Mouse (Mus musculus) lung, adult 18-20 months (tissue): Measurements from ENCODE around the gene Fam124a.
"Not testable (repeated sequence)": the region's sequence is repeated elsewhere in the genome, so short reads cannot be mapped to it uniquely, and the experiment has no call there.

Experiments used
- DNase-seq, 2 experiments: peaks; one replicate each; pipeline ENCODE4 v3.0.0; 2022; ENCODE audit warnings: mixed read lengths in 2 of 2

The Fam124a gene

DNA sequence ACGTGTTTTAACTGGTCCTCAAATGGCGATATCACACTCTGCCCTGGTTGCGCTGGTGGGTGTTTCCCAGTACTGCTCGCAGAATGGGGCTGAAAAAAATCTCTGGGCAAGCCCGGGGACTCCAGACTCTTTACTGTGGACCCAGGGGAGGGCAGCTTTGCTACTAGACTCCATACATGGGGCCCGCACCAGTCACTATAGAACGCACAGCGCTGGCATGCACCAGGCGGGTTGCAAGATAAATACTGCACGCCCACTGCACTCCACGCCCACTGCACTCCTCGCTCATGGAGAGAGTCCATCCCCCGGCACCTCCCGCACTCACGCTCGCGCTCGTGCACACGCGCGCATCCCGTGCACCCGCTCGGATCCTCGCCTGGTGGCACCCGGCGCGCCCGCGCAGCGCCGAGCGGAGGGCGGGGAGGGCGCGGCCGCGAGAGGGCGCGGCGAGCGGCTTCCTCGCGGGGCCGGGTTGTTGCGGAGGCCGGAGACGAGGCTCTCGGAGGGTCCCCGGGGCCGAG lies at the start of gene Fam124a:
Gene Fam124a (plus strand): TSS at position 429 of the 521 bp plus-strand sequence.
- peak; percentile 66 to 67 for DNase-seq

DNA sequence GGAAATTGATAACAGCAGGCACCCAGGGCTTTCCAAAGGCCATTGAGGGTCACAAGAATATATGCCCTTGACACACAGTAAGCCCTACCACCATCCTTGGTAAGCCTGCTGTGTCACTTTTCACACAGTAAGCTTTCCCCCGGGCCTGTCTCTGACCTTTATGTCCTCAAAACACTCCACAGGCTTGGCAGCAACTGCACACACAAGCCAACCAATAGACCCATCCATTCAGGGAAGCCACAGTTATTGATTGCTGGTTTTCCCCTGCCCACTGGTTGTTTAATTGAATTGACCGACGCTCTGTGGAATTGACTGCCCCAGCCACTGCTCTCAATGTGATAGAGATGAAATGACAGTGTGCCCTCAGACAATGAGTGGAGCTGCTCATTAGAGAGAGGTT lies 49.3 kb upstream of the Fam124a start:
- DNase-seq, result no peak

DNA sequence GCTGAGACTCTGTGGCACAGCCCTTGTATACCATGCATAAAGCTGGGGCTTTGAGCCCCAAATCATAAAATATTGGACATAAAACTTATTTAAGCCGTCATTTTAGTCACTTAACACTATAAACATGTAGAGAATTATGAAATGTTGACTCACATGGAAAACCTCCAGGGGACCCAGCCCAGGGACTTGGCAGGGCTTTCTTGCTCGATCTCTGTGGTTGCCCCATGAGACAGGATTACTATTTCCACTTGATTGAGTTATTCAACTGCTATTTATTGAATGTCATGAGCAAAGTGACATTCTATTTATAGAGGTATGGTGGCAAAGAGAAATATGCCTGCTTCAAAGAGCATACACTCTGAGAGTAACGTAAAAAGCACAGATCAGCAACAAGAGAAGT lies 46.2 kb upstream of the Fam124a start:
- DNase-seq, result peak; percentile 15 to 19

DNA sequence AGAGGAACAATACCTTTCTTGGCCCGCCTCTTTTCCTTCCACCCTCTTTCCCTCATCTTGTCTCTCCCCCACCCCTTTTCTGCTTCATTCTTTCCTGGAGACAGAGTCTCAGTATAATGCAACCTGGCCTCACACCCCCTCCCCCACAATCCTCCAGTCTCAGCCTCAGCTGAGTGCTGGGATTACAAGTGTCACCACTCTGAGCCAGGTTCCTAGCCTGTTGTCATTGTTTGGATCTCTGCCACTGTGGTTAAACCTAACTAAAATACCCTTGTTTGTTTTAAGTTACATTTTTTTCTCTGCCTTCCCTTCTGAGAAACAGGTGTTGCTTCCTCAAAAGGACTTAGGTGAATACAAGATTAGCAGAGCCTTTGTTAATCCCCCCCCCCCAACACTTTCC lies 42.7 kb upstream of the Fam124a start:
- DNase-seq, result no peak

DNA sequence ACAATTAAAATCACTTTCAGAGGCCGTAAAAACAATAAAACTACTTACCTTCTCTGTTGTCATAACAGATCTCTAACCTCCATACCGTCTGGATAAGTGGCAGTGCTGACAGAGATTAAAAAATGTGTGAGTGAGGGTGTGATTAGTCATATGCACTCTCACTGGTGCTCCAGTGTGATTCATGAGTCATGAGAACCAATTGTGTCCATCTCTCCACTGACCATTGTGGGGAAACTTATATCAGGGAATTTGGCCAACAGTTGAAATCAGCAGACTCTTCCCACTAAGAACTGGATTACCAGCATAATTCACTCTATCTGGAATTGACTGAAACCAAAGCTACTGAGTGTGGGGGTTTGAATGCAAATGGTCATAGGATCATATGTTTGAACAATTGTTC lies 24.6 kb upstream of the Fam124a start:
- DNase-seq, result no peak

DNA sequence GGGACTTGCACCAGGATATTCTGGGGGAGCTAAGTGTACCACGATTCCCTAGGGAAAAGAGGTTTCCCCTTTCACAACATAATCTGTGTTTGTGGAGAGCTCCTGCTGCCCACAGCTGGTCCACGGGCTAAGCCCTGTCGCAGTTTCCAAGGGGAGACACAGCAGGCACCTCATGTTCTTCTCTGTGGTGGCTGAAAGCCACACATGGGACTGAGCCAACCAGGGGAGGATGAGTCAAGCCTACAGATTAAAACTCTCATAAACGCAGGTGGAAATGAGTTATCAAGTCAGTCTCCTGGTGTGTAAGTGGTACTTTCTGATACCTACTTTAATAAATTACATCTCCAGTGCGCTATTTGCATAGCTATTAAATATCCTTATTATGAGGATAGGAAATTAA lies 19.4 kb upstream of the Fam124a start:
- no peak for DNase-seq

DNA sequence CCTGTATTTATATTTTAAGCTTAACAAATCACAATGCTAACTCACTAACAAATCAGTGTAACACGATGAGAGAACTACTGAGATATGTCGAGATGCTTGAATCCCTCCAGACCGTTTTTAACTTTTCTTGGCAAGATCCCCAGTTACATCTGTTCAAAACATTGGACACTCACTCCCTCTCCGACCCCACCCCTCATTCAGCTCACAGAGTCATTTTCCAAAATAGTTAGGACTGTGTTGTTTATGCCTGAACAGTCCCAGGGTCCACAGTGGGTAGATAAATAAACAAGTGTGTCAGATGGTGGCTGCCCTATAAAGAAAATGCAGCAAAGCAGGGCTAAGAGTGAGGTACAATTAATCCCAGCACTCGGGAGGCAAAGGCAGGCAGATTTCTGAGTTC lies 18.5 kb upstream of the Fam124a start:
- DNase-seq, result no peak

DNA sequence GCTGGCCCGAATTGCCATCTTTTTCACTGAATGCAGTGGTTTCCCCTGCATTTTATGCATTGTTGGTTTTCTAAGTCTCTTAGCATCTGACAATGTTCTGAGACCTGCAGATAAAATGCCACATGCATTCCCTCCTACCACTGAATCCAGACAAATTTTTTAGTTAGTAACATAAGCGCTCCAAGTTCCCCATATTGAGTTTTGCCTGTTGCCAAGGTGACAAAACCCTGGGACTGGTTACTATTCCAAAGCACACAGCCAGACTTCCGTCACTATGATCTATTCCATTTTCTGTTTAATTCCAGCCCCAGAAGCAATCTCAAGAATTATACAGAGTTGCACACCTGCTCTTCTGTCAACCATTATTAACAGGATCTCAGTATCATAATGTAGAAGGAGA lies 15.7 kb upstream of the Fam124a start:
- DNase-seq, result no peak

DNA sequence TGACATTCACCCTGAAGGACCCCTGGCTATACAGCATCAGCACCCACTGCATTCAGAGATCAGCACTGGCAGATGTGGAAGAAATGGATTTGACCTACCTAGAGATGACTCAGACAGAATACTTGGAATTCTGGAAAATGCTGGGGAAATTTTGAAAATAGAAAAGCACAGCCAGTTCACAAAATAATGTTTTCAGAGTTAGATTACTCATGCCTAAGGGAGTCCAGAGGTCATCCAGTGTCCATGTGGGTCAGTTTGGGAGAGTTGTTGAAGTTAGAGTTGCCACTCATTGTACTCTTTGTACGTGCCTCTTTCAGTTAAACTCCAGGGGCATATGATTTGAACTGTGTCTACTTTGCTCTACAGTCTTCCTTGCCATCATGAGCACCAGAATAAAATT lies 13.8 kb upstream of the Fam124a start:
- DNase-seq, result no peak

DNA sequence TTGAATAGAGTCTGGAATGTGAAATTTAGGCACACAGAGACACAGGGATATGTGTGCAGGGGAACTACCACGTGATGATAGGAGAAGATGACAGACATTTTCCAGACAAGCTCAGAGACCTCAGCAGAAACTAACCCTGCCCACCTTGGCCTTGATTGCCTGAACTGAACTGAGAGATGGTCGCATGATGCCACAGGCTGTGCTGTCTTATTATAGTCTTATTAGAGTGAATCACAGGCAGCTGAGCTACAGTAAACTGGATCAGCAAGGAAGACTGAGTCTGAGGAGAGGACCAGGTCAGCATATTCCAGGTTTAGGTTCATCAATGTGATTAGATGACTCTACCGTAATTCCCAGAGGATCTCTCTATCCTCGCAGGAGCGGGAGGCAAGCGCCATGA lies 9.2 kb upstream of the Fam124a start:
- DNase-seq, result no peak

DNA sequence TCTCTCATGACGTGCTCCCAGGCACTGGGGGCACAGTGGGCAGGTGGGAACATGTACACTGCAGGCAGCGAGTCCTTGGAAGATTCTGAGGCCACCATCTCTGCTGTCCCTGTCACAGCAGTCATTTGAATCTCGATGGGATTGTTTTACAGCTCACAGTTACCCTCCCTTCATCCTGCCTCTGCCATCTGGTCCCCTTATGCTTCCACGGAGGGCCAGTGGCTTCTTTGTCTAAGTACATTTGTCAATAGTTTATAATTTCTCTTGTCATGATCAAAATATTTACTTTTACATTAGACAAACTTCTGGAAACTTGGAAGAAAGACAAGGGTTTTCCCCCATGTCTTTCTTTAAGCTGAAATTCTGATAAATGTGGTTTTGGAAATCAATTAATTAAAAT lies 8.8 kb upstream of the Fam124a start:
- DNase-seq, result no peak

DNA sequence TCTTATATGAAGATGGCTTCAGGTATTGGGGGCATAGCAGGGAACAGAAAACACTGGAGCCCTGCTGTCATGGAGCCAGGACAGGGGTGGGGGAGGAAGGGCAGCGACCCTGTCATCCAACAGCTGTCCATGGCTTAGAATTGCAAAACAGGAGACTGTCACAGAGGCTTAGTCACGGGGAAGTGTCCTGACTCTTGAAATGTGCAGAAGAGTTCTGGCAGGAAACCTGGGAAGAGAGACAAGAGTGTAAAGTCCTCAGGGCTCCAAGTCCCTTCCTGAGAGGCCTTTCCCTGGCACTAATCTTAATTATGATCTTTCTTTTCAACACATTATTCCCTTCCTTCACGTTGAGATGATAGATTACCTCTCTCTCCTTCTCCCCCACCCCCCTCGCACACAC lies 5.4 kb upstream of the Fam124a start:
- DNase-seq, result no peak

DNA sequence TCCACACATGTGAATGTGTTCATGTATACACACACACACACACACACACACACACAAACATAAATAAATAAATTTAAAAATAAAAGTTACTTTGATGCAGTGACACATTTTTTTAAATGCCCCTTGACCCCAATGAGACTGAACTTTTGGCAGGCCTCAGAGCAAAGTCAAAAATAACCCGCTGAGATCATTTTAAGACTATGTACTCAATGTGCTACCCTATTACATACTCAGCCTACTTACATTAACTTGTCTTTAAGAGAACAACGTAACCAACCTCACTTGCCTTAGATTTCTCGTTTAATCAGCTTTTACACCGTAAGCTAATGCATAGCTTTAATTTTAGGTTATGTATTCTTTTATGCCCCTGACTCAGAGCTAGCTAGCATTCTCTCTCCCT lies 2.8 kb upstream of the Fam124a start:
- DNase-seq, result no peak

DNA sequence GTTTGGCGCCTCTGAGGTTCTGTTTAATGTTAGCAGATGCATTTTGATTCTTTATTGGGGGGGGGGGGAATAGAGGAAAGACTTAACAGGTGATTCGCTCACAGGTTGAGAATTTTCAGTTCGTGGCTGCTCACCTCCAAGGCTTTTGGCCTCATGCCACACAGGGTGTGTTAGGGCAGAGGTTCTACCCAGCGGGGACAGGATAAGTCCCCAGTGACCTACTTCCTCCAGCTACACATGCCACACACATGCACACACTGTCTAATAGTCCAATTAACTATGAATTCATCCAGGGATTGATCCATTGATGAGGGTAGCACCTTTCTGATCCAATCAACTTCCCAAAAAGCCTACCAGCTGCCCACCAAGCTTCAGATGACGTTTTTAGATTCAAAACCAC lies 1.8 kb upstream of the Fam124a start:
- no peak for DNase-seq

DNA sequence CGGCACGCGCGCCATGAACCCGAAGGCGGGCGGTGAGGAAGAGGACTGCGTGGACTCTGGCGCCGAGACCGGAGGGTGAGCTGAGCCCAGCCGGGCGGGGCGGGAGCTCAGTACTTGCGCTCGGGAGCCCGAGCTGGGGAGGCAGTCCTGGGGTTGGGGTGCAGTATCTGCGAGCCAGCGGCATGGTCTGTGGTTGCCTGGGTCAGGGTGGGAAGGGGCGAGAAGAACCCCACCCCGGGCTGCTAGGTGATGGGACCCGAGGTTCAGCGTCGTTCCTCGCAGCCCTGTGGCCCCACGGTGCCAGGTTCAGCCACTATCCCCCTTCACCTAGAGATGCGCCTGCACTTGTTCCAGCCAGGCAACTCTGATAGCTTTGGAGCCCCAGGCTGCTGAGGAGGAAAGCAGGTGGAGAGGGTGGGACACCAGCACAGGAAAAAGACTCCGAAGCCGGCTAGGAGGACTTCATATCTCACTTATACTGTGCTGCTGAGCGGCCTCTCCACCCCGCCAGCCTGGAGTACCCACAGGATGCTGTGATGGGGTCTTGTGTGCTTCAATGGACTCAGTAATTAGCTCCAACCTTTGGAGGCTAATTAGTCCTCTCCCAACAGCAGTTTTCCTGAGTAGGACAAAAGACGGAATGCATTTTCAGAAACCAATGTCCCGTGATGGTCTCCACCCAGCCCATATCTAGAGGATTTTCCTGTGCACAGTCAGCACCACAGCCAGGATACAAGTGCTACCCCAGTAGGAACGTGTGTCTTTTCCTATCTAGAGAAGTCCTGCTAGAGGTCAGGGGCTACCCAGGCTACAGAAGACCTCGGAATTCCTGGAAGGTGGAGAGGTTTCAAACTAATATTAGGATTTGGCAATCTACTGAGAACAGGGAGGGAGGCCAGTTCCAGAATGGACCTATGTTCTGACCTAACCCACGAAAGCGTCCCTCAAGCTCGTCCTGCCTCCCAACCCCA lies 588 bp downstream of the Fam124a start:
- DNase-seq, result no peak

DNA sequence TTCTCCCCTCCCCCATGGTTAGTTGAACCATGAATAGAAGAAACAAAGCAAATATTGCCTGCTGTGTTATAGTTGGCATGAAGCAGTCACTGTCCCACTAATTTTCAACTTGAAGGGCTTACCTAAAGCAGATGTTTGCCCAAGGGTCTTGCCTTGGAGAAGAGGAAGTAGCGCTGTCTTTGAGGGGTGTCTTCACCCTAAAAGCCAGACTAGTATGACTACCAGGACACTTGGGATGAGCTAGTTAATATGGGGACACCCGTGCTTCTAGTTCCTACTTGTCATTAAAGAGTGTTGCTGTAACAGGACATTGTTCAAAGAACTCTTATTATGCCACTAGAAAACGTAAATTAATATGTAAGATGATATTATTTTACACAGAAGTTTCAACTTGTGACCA lies 1.6 kb downstream of the Fam124a start:
- no peak for DNase-seq

DNA sequence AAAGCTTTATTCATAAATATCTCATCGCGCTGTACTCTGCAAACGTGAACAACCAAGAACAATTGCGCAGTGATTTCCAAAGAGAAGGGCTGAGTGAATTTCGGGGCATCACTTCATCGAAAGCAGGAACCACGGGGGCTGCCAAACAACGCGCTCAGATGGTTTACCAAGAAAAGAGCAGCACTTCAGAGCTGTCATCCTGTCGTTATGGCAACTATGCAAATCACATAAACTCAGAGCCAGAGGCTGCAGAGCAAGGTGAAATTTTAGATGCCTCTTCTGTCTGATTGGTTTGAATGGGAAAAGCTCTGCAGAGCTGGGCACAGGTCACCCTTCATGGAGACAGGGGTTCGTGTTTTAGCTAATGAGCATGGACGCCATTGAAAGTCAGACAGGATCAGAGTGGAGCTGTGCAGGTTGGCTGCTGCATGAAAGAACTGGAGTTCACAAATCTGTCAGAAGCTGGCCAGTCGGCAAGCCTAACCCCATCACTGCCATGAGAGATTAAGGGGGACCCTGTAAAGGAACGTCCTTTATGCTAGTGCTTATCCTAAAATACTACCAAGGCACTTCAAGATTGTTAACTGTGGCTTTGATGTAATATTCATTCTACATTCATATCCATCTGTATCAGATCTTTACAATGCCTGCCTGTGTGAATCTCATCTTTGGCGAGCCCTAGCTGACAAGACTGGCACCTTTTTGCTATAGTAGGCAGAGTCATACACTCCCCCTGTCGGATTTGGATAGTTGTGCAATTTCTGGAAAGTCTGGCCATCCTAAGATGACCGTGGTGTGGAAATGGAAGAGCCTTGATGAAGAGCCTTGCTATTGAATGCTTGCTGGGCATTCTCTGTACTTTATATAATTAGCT lies 6.6 kb downstream of the Fam124a start:
- no peak for DNase-seq

DNA sequence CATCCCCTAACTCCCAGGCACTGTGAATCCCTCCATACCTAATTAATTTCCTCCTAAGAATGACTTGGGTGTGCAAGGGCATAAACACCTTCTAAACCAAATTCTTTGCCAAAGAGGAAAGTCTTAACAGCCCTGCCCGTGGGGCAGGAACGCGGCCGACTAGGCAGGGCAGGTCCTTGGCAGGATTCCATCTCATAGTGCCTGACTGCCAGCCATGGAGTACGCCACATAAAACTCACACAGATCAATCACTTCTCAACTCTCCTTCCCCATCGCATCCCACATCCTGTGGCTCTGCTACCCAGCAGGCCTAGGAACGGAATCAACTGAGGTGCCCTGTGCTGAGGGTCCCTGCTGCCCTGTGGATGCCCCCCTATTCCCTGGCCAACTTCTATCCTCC lies 8.1 kb downstream of the Fam124a start:
- peak; percentile 10 to 18 for DNase-seq

DNA sequence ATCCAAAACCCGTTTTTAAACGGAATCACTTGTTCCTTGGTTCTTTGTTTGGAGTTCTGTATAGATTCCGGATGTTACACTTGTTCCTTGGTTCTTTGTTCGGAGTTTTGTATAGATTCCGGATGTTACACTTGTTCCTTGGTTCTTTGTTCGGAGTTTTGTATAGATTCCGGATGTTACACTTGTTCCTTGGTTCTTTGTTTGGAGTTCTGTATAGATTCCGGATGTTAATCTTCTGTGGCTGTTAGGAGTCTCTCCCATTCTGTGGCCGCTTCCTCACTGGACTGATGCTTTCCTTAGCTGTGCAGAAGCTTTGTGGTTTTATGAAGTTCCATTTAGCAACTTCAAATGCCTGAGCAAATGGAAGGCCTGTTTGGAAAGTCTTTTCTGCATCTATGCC lies 11.3 kb downstream of the Fam124a start, which contains the start of gene Gm4131:
Gene Gm4131 (minus strand): TSS at position 101 of the 400 bp plus-strand sequence.
- DNase-seq, result not testable (repeated sequence)

DNA sequence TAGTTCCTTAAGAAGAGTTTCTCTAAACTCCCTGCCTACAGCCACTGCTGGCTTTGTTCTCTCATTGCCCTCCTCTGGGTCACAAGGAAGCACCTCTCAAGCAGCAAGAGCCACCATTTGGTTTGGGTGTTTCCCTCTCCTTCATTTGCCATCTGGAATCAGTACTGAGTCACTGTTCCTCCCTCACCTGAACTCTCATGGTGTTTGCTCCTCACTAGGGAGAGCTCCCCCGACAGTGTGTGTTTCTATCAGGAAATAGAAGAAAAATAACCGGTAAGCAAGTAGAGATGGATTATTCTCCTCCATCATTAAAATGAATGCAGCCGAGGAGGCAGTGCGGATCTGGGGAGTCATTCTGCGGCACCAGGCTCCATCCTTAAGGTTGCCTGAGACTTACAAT lies 13.9 kb downstream of the Fam124a start:
- no peak for DNase-seq

DNA sequence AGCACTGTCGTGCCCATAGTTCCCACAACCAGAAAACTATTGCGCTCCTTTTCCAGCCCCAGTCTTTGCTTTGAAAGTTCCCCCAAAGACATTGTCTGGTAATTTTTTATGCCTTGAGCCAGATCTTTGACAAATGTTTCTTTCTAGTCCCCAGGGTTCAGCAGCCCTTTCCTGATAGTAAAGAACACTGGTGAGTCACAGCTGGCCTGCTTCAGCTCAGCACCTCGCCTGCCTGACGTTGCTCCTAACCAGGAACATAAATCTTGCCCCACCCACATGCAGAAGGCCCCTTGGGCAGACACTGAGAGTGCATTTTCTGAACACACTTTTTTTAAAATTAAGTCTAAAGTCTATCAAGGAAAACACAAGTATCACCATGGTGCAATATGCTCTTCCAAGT lies 14.8 kb downstream of the Fam124a start:
- peak; percentile 12 to 24 for DNase-seq

DNA sequence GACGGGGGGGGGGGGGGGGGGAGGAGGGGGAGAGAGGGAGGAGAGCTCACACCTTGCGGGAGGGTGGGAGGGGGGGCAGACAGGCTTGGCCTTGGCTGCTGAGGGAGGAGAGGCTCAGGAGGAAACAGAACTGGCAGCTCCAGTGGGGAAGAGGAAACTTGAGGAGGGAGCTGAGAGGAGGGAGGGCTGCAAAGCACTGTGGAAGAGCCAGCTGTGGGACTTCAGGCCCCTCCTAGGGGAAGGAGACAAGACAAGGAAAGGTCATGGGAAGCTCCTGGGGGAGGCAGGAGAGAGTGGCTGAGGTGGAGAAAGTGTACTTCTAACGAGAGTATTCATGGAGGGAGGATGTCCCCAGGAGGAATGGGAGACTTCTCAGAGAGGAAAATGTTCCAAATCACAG lies 17.9 kb downstream of the Fam124a start:
- DNase-seq, result no peak

DNA sequence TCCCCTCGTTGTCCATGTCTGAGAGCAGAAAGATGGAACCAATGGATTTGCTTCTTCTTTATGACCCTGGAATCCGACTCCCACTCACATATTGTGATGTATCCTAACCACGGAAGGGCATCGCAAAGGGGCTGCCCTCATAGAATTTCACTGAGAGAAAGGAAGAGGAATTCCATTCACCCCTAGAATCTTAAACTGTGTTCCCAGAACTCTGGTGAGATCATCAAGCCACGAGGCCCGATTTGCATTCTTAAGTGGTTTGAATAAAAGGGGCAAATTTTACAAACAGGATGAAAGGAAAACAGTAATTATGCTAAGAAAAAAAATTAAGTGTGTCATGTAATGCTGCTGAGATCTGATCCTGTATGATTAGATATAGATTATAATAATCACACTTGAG lies 19.4 kb downstream of the Fam124a start:
- no peak for DNase-seq

DNA sequence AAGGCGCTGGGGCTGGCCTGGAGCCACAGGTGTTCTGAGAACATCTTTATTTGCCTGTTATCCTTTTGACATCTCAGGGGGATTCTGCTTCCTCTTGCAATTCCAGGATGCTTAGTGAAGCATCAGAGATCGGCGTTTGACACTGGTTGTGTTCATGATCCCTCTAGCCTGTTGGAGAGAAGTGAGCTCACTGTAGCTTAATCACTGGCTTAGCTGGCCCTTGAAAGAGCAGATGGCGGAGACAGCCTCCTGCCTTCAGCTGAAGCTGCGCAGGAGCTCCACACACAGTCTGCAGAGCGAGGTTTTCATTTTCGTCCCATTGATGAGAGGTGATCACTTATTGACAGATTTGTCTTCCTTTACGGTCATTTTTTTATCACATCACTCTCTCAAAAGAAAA lies 20.3 kb downstream of the Fam124a start:
- no peak for DNase-seq
